Mouse (Mus musculus) myocyte (in vitro differentiated cells): ENCODE results near the gene Topaz1.

Experiments
- CEBPB ChIP-seq: IDR thresholded peaks from 2 replicates; pipeline ENCODE4 v1.6.1; 2011; ENCODE audit warnings: mild to moderate bottlenecking, moderate library complexity; ENCODE audit not compliant: poor library complexity, insufficient read depth, severe bottlenecking
- MAX ChIP-seq: IDR thresholded peaks from one replicate; pipeline ENCODE4 v1.6.1; 2011; ENCODE audit warnings: low read depth, mild to moderate bottlenecking, control low read depth
- POLR2A ChIP-seq: IDR thresholded peaks from one replicate; pipeline ENCODE4 v1.6.1; 2011; ENCODE audit warnings: low read depth, mild to moderate bottlenecking, control low read depth, moderate library complexity; ENCODE audit not compliant: insufficient read length
- POLR2AphosphoS2 ChIP-seq: IDR thresholded peaks from one replicate; pipeline ENCODE4 v1.6.1; 2011; ENCODE audit warnings: low read depth, control low read depth; ENCODE audit not compliant: insufficient read length
- REST ChIP-seq: IDR thresholded peaks from one replicate; pipeline ENCODE4 v1.6.1; 2011; ENCODE audit warnings: mild to moderate bottlenecking, control low read depth, moderate library complexity; ENCODE audit not compliant: insufficient read depth, insufficient read length
- SRF ChIP-seq: IDR thresholded peaks from one replicate; pipeline ENCODE4 v1.6.1; 2011; ENCODE audit warnings: low read depth; ENCODE audit not compliant: control insufficient read depth, insufficient read length
- TCF3 ChIP-seq: IDR thresholded peaks from one replicate; pipeline ENCODE4 v1.6.1; 2011; ENCODE audit warnings: low read depth, control low read depth; ENCODE audit not compliant: insufficient read length

DNA sequence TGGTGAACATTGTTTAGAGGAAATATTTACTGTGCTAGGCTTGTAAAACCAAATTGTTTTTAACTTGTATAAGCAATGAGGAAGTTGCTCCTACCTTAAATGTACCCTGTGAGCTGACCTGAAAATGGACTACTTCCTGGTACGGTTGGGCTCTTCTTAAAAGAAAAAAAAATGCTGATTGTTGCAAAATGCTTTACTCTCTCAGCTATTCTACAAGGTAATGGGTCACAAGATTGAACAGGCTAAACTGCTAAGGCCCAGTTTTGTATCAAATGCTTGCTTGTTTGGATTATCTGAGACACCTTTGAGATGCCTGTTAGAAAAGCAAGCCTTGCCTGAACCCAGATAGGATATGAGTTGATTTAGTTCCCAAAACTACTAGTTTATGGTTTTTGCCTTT is 1.3 kb upstream of the Topaz1 start:
- TF ChIP-seq SRF (no peak), POLR2A (no peak), REST (no peak), CEBPB (no peak), TCF3 (no peak), POLR2AphosphoS2 (no peak), MAX (no peak)
